Mouse (Mus musculus): ENCODE data around the gene Pomp. TPM values are rescaled to one million over a fixed set of nuclear protein-coding genes. Genes with fewer than 3 reads are reported as not detected.

Gene Pomp
- polyA plus RNA-seq, 1 experiment from 2014 or later, result 480 TPM

- Histone ChIP-seq H3K4me2 (ENCODE audit: low read depth) (no peak overlapping the region), H3K27ac (ENCODE audit: low read depth, low read length) (no peak overlapping the region), H3K36me3 (ENCODE audit: control insufficient read depth, insufficient read depth, low read length) (peaks cover 33% of the 10 kb centered on the region), H3K9me3 (ENCODE audit: control insufficient read depth, low read length) (no peaks in the 10 kb centered on the region), H3K4me1 (ENCODE audit: control insufficient read depth, insufficient read depth, low read length) (no peaks in the 10 kb centered on the region), H3K9ac (ENCODE audit: low read length) (no peak overlapping the region), H3K4me3 (ENCODE audit: low read depth, low read length) (no peak overlapping the region), H3K27me3 (ENCODE audit: control insufficient read depth, insufficient read depth, low read length) (no peaks in the 10 kb centered on the region)
- ATAC-seq (ENCODE audit: insufficient read depth, low FRiP score, low TSS enrichment) (no peak), DNase-seq (ENCODE audit: low spot score) (no peak)
- WGBS, result 95% methylated on average over 18 of the region's 18 CpGs
These were observed 14.3 kb downstream of the Pomp start for GRCm38 (mm10) chr5:147874491-147875065.

- WGBS, result 95% methylated on average over 8 of the region's 8 CpGs
- Histone ChIP-seq H3K4me2 (ENCODE audit: low read depth) (no peak overlapping the region), H3K4me3 (ENCODE audit: low read depth, low read length) (no peak overlapping the region), H3K9me3 (ENCODE audit: control insufficient read depth, low read length) (no peaks in the 10 kb centered on the region), H3K27me3 (ENCODE audit: control insufficient read depth, insufficient read depth, low read length) (no peaks in the 10 kb centered on the region), H3K27ac (ENCODE audit: low read depth, low read length) (no peak overlapping the region), H3K36me3 (ENCODE audit: control insufficient read depth, insufficient read depth, low read length) (peaks cover 31% of the 10 kb centered on the region), H3K4me1 (ENCODE audit: control insufficient read depth, insufficient read depth, low read length) (no peaks in the 10 kb centered on the region), H3K9ac (ENCODE audit: low read length) (no peak overlapping the region)
- DNase-seq (ENCODE audit: low spot score) (no peak), ATAC-seq (ENCODE audit: insufficient read depth, low FRiP score, low TSS enrichment) (no peak)
These were observed 14.9 kb downstream of the Pomp start for GRCm38 (mm10) chr5:147875210-147875609.

GRCm38 (mm10) chr5:147877520-147877919 lies 17.3 kb downstream of the Pomp start:
- no peaks in the 10 kb centered on the region for H3K9me3 ChIP-seq (ENCODE audit: control insufficient read depth, low read length)
- H3K9ac ChIP-seq (ENCODE audit: low read length), result no peak overlapping the region
- H3K4me3 ChIP-seq (ENCODE audit: low read depth, low read length), result no peak overlapping the region
- ATAC-seq (ENCODE audit: insufficient read depth, low FRiP score, low TSS enrichment) (no peak), DNase-seq (ENCODE audit: low spot score) (no peak)
- WGBS, result 88% methylated on average over 6 of the region's 6 CpGs
- no peak overlapping the region for H3K4me2 ChIP-seq (ENCODE audit: low read depth)
- no peaks in the 10 kb centered on the region for H3K4me1 ChIP-seq (ENCODE audit: control insufficient read depth, insufficient read depth, low read length)
- H3K27me3 ChIP-seq (ENCODE audit: control insufficient read depth, insufficient read depth, low read length), result no peaks in the 10 kb centered on the region
- H3K36me3 ChIP-seq (ENCODE audit: control insufficient read depth, insufficient read depth, low read length), result peaks cover 23% of the 10 kb centered on the region
- H3K27ac ChIP-seq (ENCODE audit: low read depth, low read length), result no peak overlapping the region

DNA sequence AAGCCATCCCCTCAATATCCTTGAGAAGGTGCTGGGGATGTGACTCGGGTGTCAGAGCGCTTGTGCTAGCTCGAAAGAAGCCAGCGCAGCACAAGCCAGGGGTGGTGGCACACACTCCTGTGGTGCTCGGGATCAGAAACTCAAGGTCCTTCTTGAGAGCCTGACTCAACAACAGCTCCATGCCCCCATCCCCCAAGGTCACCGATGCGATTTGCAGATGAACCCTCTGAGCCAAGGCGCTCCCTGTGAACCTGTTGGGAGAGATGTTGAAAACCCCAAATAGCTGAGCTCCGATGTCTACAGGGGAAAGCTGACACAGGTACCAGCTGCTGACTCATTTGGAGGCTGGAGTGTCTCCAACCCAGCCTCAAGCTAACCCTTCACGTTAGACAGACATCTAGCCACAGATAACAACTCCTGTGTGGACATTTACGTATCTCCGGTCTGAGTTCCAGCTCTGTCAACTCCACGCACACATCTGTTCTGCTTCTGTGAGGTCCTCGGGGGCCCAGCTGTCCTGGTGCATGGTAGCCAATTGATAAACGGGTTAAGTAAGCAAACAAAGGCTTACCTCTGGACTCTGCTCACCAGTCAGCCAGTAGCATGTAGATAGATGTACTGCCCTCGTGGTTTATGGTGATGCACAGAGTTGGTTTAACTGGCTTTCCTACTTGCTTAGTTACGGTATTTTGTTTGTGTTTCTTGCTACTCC lies 19.9 kb downstream of the Pomp start:
- no peak overlapping the region for H3K27ac ChIP-seq (ENCODE audit: low read depth, low read length)
- ATAC-seq (ENCODE audit: insufficient read depth, low FRiP score, low TSS enrichment) (no peak), DNase-seq (ENCODE audit: low spot score) (no peak)
- no peaks in the 10 kb centered on the region for H3K4me1 ChIP-seq (ENCODE audit: control insufficient read depth, insufficient read depth, low read length)
- no peak overlapping the region for H3K4me3 ChIP-seq (ENCODE audit: low read depth, low read length)
- no peak overlapping the region for H3K4me2 ChIP-seq (ENCODE audit: low read depth)
- H3K36me3 ChIP-seq (ENCODE audit: control insufficient read depth, insufficient read depth, low read length), result peaks cover 20% of the 10 kb centered on the region
- WGBS, result 93% methylated on average over 17 of the region's 17 CpGs
- no peaks in the 10 kb centered on the region for H3K27me3 ChIP-seq (ENCODE audit: control insufficient read depth, insufficient read depth, low read length)
- no peak overlapping the region for H3K9ac ChIP-seq (ENCODE audit: low read length)
- no peaks in the 10 kb centered on the region for H3K9me3 ChIP-seq (ENCODE audit: control insufficient read depth, low read length)

GRCm38 (mm10) chr5:147883581-147883980 lies 23.3 kb downstream of the Pomp start:
- 78% methylated on average over 6 of the region's 6 CpGs for WGBS
- no peaks in the 10 kb centered on the region for H3K27me3 ChIP-seq (ENCODE audit: control insufficient read depth, insufficient read depth, low read length)
- no peak overlapping the region for H3K9ac ChIP-seq (ENCODE audit: low read length)
- no peaks in the 10 kb centered on the region for H3K9me3 ChIP-seq (ENCODE audit: control insufficient read depth, low read length)
- H3K4me1 ChIP-seq (ENCODE audit: control insufficient read depth, insufficient read depth, low read length), result no peaks in the 10 kb centered on the region
- H3K4me3 ChIP-seq (ENCODE audit: low read depth, low read length), result no peak overlapping the region
- DNase-seq (ENCODE audit: low spot score) (no peak), ATAC-seq (ENCODE audit: insufficient read depth, low FRiP score, low TSS enrichment) (no peak)
- H3K4me2 ChIP-seq (ENCODE audit: low read depth), result no peak overlapping the region
- H3K27ac ChIP-seq (ENCODE audit: low read depth, low read length), result no peak overlapping the region
- no peaks in the 10 kb centered on the region for H3K36me3 ChIP-seq (ENCODE audit: control insufficient read depth, insufficient read depth, low read length)

- DNase-seq (ENCODE audit: low spot score) (no peak), ATAC-seq (ENCODE audit: insufficient read depth, low FRiP score, low TSS enrichment) (no peak)
- WGBS, result 92% methylated on average over 10 of the region's 12 CpGs
- H3K4me1 ChIP-seq (ENCODE audit: control insufficient read depth, insufficient read depth, low read length), result no peaks in the 10 kb centered on the region
- no peaks in the 10 kb centered on the region for H3K9me3 ChIP-seq (ENCODE audit: control insufficient read depth, low read length)
- no peak overlapping the region for H3K4me2 ChIP-seq (ENCODE audit: low read depth)
- no peaks in the 10 kb centered on the region for H3K27me3 ChIP-seq (ENCODE audit: control insufficient read depth, insufficient read depth, low read length)
- no peaks in the 10 kb centered on the region for H3K36me3 ChIP-seq (ENCODE audit: control insufficient read depth, insufficient read depth, low read length)
- H3K27ac ChIP-seq (ENCODE audit: low read depth, low read length), result no peak overlapping the region
- H3K9ac ChIP-seq (ENCODE audit: low read length), result no peak overlapping the region
- no peak overlapping the region for H3K4me3 ChIP-seq (ENCODE audit: low read depth, low read length)
These were observed 28.3 kb downstream of the Pomp start for GRCm38 (mm10) chr5:147888313-147889297.

GRCm38 (mm10) chr5:147892735-147893134 lies 32.5 kb downstream of the Pomp start:
- Histone ChIP-seq H3K9ac (ENCODE audit: low read length) (no peak overlapping the region), H3K27ac (ENCODE audit: low read depth, low read length) (no peak overlapping the region), H3K4me1 (ENCODE audit: control insufficient read depth, insufficient read depth, low read length) (no peaks in the 10 kb centered on the region), H3K36me3 (ENCODE audit: control insufficient read depth, insufficient read depth, low read length) (no peaks in the 10 kb centered on the region), H3K9me3 (ENCODE audit: control insufficient read depth, low read length) (no peaks in the 10 kb centered on the region), H3K27me3 (ENCODE audit: control insufficient read depth, insufficient read depth, low read length) (0 out of 2 replicates have a peak, but pooled peaks cover 6% of the 10 kb centered on the region), H3K4me2 (ENCODE audit: low read depth) (no peak overlapping the region), H3K4me3 (ENCODE audit: low read depth, low read length) (no peak overlapping the region)
- ATAC-seq (ENCODE audit: insufficient read depth, low FRiP score, low TSS enrichment) (no peak), DNase-seq (ENCODE audit: low spot score) (no peak)
- 24% methylated on average over 6 of the region's 6 CpGs for WGBS

DNA sequence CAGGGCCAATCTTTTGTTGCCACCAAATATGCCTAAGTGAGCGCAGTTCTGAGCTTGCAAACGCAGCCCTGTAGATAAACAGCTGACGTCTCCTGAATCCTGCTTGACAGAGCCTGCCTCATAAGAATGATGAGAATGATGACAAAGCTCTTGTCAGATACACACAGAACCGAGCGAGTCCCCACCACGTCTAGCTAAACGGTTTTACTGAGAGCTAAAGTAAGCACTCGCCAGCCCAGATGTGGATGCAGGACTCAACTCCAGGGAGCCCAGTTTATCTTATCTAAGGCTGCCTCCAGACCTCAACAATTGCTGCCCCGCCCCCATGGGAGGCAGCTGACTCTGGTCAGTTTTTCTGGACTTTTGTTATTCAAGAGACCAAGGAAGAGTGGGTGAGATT lies 32.9 kb downstream of the Pomp start:
- no peaks in the 10 kb centered on the region for H3K9me3 ChIP-seq (ENCODE audit: control insufficient read depth, low read length)
- DNase-seq (ENCODE audit: low spot score), result peak; percentile 27
- H3K4me2 ChIP-seq (ENCODE audit: low read depth), result no peak overlapping the region
- no peak overlapping the region for H3K27ac ChIP-seq (ENCODE audit: low read depth, low read length)
- no peaks in the 10 kb centered on the region for H3K4me1 ChIP-seq (ENCODE audit: control insufficient read depth, insufficient read depth, low read length)
- no peaks in the 10 kb centered on the region for H3K36me3 ChIP-seq (ENCODE audit: control insufficient read depth, insufficient read depth, low read length)
- H3K9ac ChIP-seq (ENCODE audit: low read length), result no peak overlapping the region
- ATAC-seq (ENCODE audit: insufficient read depth, low FRiP score, low TSS enrichment), result no peak
- H3K27me3 ChIP-seq (ENCODE audit: control insufficient read depth, insufficient read depth, low read length), result 0 out of 2 replicates have a peak, but pooled peaks cover 6% of the 10 kb centered on the region
- WGBS, result 14% methylated on average over 9 of the region's 9 CpGs
- no peak overlapping the region for H3K4me3 ChIP-seq (ENCODE audit: low read depth, low read length)

Data from neural tube, embryonic 11.5 days (tissue).